Mouse (Mus musculus): ENCODE data around the gene Parp3.

GRCm38 (mm10) chr9:106460401-106461025 lies 16.2 kb downstream of the Parp3 start:
- no peak for TF ChIP-seq CTCF (IDR thresholded peaks at IDR 0.05)
- no peak for TF ChIP-seq POLR2A (IDR thresholded peaks at IDR 0.05; ENCODE audit: insufficient read depth, low read depth, low read length)

Data from heart, adult 2 months (tissue).